Mouse (Mus musculus): Measurements from ENCODE around the gene Jade3. TPM values are rescaled to one million over a fixed set of nuclear protein-coding genes. Genes with fewer than 3 reads are reported as not detected.
A peak's percentile ranks its signal among the peaks of the same experiment; 100 is the strongest.

Jade3 gene
- total and polyA plus RNA-seq, 2 experiments = 0.34 to 1.7 TPM

- no peaks in the 10 kb centered on the region for H3K36me3 ChIP-seq (ENCODE audit: control insufficient read depth, insufficient read depth, low read length)
- H3K79me2 ChIP-seq (ENCODE audit: control insufficient read depth, insufficient read depth, low read length) = no peaks in the 10 kb centered on the region
- WGBS = 83% methylated on average over 4 of the region's 4 CpGs
- no peak overlapping the region for H3K4me3 ChIP-seq (ENCODE audit: insufficient read depth, low read depth, low read length)
- TF ChIP-seq POLR2A (IDR thresholded peaks at IDR 0.05; ENCODE audit: extremely low read depth, insufficient read depth, low read length) (no peak), CTCF (IDR thresholded peaks at IDR 0.05; ENCODE audit: low read depth, low read length) (no peak)
- H3K9ac ChIP-seq (ENCODE audit: low read depth, low read length) = no peak overlapping the region
- DNase-seq (ENCODE audit: extremely low read depth, low read depth, low spot score) = peak; percentile 29
- no peak overlapping the region for H3K27ac ChIP-seq (replicated peaks; ENCODE audit: insufficient read depth, low read depth, low read length)
- no peaks in the 10 kb centered on the region for H3K4me1 ChIP-seq (ENCODE audit: control insufficient read depth, insufficient read depth, low read length)
- H3K27me3 ChIP-seq (ENCODE audit: control insufficient read depth, insufficient read depth, low read length) = no peaks in the 10 kb centered on the region
Measured at GRCm38 (mm10) chrX:20404068-20404467, 21.4 kb upstream of the Jade3 start.

- H3K36me3 ChIP-seq (ENCODE audit: control insufficient read depth, insufficient read depth, low read length) = no peaks in the 10 kb centered on the region
- no peaks in the 10 kb centered on the region for H3K79me2 ChIP-seq (ENCODE audit: control insufficient read depth, insufficient read depth, low read length)
- DNase-seq (ENCODE audit: extremely low read depth, low read depth, low spot score) = no peak
- no peak overlapping the region for H3K9ac ChIP-seq (ENCODE audit: low read depth, low read length)
- H3K4me3 ChIP-seq (ENCODE audit: insufficient read depth, low read depth, low read length) = no peak overlapping the region
- TF ChIP-seq CTCF (IDR thresholded peaks at IDR 0.05; ENCODE audit: low read depth, low read length) (no peak), POLR2A (IDR thresholded peaks at IDR 0.05; ENCODE audit: extremely low read depth, insufficient read depth, low read length) (no peak)
- 91% methylated on average over 2 of the region's 2 CpGs for WGBS
- H3K27ac ChIP-seq (replicated peaks; ENCODE audit: insufficient read depth, low read depth, low read length) = no peak overlapping the region
- no peaks in the 10 kb centered on the region for H3K4me1 ChIP-seq (ENCODE audit: control insufficient read depth, insufficient read depth, low read length)
- H3K27me3 ChIP-seq (ENCODE audit: control insufficient read depth, insufficient read depth, low read length) = no peaks in the 10 kb centered on the region
Measured at GRCm38 (mm10) chrX:20406909-20407308, 18.6 kb upstream of the Jade3 start.

GRCm38 (mm10) chrX:20407676-20408075 is 17.8 kb upstream of the Jade3 start:
- H3K27ac ChIP-seq (replicated peaks; ENCODE audit: insufficient read depth, low read depth, low read length) = no peak overlapping the region
- H3K36me3 ChIP-seq (ENCODE audit: control insufficient read depth, insufficient read depth, low read length) = no peaks in the 10 kb centered on the region
- no peak for DNase-seq (ENCODE audit: extremely low read depth, low read depth, low spot score)
- no peaks in the 10 kb centered on the region for H3K27me3 ChIP-seq (ENCODE audit: control insufficient read depth, insufficient read depth, low read length)
- H3K4me1 ChIP-seq (ENCODE audit: control insufficient read depth, insufficient read depth, low read length) = no peaks in the 10 kb centered on the region
- no peaks in the 10 kb centered on the region for H3K79me2 ChIP-seq (ENCODE audit: control insufficient read depth, insufficient read depth, low read length)
- H3K4me3 ChIP-seq (ENCODE audit: insufficient read depth, low read depth, low read length) = no peak overlapping the region
- TF ChIP-seq CTCF (IDR thresholded peaks at IDR 0.05; ENCODE audit: low read depth, low read length) (no peak), POLR2A (IDR thresholded peaks at IDR 0.05; ENCODE audit: extremely low read depth, insufficient read depth, low read length) (no peak)
- H3K9ac ChIP-seq (ENCODE audit: low read depth, low read length) = no peak overlapping the region
- WGBS = 27% methylated on average over 2 of the region's 2 CpGs

DNA sequence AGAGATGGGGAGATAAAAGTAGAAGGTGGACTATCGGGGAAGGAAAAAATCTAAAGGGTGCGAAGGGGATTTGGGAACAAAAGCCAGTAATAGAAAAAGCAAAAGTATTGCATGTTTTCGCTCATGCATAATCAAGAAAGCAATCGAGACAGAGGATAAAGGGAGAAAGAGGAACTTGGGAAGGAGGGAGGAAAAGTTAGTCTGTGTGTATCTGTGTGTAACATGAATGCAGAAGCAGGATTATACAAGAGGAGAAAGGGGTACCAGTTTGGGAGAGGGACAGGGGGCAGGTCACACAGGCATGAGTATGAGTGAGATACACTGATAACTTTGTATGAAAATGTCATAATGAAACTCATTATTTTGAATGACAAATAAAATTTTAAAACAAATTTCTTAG is 14.1 kb upstream of the Jade3 start:
- H3K4me3 ChIP-seq (ENCODE audit: insufficient read depth, low read depth, low read length) = no peak overlapping the region
- WGBS = 90% methylated on average over 4 of the region's 4 CpGs
- DNase-seq (ENCODE audit: extremely low read depth, low read depth, low spot score) = no peak

GRCm38 (mm10) chrX:20412221-20412620 is 13.3 kb upstream of the Jade3 start:
- no peak for TF ChIP-seq POLR2A (IDR thresholded peaks at IDR 0.05; ENCODE audit: extremely low read depth, insufficient read depth, low read length)
- TF ChIP-seq CTCF (IDR thresholded peaks at IDR 0.05; ENCODE audit: low read depth, low read length) = no peak
- no peak overlapping the region for H3K9ac ChIP-seq (ENCODE audit: low read depth, low read length)
- 69% methylated on average over 3 of the region's 3 CpGs for WGBS
- H3K4me1 ChIP-seq (ENCODE audit: control insufficient read depth, insufficient read depth, low read length) = 0 out of 2 replicates have a peak, but pooled peaks cover 1% of the 10 kb centered on the region
- H3K27me3 ChIP-seq (ENCODE audit: control insufficient read depth, insufficient read depth, low read length) = no peaks in the 10 kb centered on the region
- H3K4me3 ChIP-seq (ENCODE audit: insufficient read depth, low read depth, low read length) = no peak overlapping the region
- no peaks in the 10 kb centered on the region for H3K36me3 ChIP-seq (ENCODE audit: control insufficient read depth, insufficient read depth, low read length)
- H3K27ac ChIP-seq (replicated peaks; ENCODE audit: insufficient read depth, low read depth, low read length) = no peak overlapping the region
- no peaks in the 10 kb centered on the region for H3K79me2 ChIP-seq (ENCODE audit: control insufficient read depth, insufficient read depth, low read length)
- DNase-seq (ENCODE audit: extremely low read depth, low read depth, low spot score) = no peak

More for the DNA sequence above, 14.1 kb upstream of the Jade3 start:
- no peak overlapping the region for H3K27ac ChIP-seq (replicated peaks; ENCODE audit: insufficient read depth, low read depth, low read length)
- H3K4me1 ChIP-seq (ENCODE audit: control insufficient read depth, insufficient read depth, low read length) = 0 out of 2 replicates have a peak, but pooled peaks cover 1% of the 10 kb centered on the region
- H3K36me3 ChIP-seq (ENCODE audit: control insufficient read depth, insufficient read depth, low read length) = no peaks in the 10 kb centered on the region
- H3K9ac ChIP-seq (ENCODE audit: low read depth, low read length) = no peak overlapping the region
- H3K79me2 ChIP-seq (ENCODE audit: control insufficient read depth, insufficient read depth, low read length) = no peaks in the 10 kb centered on the region
- no peak for TF ChIP-seq CTCF (IDR thresholded peaks at IDR 0.05; ENCODE audit: low read depth, low read length)
- TF ChIP-seq POLR2A (IDR thresholded peaks at IDR 0.05; ENCODE audit: extremely low read depth, insufficient read depth, low read length) = no peak
- no peaks in the 10 kb centered on the region for H3K27me3 ChIP-seq (ENCODE audit: control insufficient read depth, insufficient read depth, low read length)

DNA sequence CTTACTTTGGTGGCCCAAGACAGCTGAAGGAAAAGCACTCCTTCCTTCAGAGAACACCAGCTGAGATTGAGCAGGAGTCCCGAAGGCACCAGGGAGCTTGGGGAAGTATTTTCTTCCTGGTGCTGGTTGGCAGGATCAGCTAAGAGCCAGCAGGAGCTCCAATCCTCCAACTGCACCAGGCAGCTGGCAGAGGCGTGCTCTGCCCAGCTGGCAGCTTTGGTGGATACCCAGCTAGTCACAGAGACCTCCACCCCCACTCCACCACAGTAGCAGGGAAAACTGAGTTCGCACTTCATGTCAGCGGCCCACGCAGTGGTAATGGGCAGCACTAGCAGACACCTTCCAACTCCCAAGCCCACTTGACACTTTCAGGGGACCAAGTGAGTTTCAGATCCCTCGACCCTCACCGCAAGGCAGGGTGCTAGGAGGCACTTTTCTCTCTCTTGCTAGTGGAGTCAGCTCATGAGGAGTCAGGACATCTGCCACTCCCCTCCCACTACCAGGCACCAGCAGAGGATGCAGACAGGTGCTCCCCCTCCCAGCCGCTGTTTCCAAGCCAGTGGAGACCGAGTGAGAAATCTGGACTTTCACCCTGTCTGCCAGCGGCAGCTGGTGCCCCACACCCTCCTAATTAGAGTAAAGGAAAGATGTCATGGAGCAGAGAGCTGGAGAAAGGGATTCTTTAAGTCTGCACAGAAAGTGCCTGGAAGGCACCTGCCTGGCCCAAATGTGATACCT is 10.4 kb upstream of the Jade3 start:
- TF ChIP-seq POLR2A (IDR thresholded peaks at IDR 0.05; ENCODE audit: extremely low read depth, insufficient read depth, low read length) (no peak), CTCF (IDR thresholded peaks at IDR 0.05; ENCODE audit: low read depth, low read length) (no peak)
- no peak overlapping the region for H3K9ac ChIP-seq (ENCODE audit: low read depth, low read length)
- H3K27me3 ChIP-seq (ENCODE audit: control insufficient read depth, insufficient read depth, low read length) = no peaks in the 10 kb centered on the region
- no peaks in the 10 kb centered on the region for H3K36me3 ChIP-seq (ENCODE audit: control insufficient read depth, insufficient read depth, low read length)
- WGBS = 39% methylated on average over 7 of the region's 10 CpGs
- H3K4me1 ChIP-seq (ENCODE audit: control insufficient read depth, insufficient read depth, low read length) = peaks cover 1% of the 10 kb centered on the region; the same call in 1 of the 2 replicates
- no peak overlapping the region for H3K27ac ChIP-seq (replicated peaks; ENCODE audit: insufficient read depth, low read depth, low read length)
- DNase-seq (ENCODE audit: extremely low read depth, low read depth, low spot score) = peak; percentile 7
- no peaks in the 10 kb centered on the region for H3K79me2 ChIP-seq (ENCODE audit: control insufficient read depth, insufficient read depth, low read length)
- H3K4me3 ChIP-seq (ENCODE audit: insufficient read depth, low read depth, low read length) = no peak overlapping the region
